Mouse (Mus musculus): ENCODE measurements around the gene Fam53b. TPM values are rescaled to one million over a fixed set of nuclear protein-coding genes. Genes with fewer than 3 reads are reported as not detected.

The Fam53b gene
- polyA plus RNA-seq, 1 experiment from 2014 or later, result 25.5 TPM

- WGBS (ENCODE audit: insufficient replicate concordance), result 76% methylated on average over 11 of the region's 11 CpGs
- Histone ChIP-seq H3K36me3 (replicated peaks) (0 out of 2 replicates have a peak, but pooled peaks cover 2% of the 10 kb centered on the region), H3K4me2 (no peak overlapping the region), H3K9me3 (replicated peaks) (no peaks in the 10 kb centered on the region), H3K4me3 (replicated peaks) (no peak overlapping the region), H3K4me1 (replicated peaks) (peaks cover 82% of the 10 kb centered on the region), H3K27me3 (no peaks in the 10 kb centered on the region), H3K9ac (no peak overlapping the region), H3K27ac (replicated peaks) (no peak overlapping the region)
- no peak for ATAC-seq (ENCODE audit: insufficient read depth)
Observed at GRCm38 (mm10) chr7:132802691-132803090, 11.0 kb downstream of the Fam53b start.

GRCm38 (mm10) chr7:132802066-132802465 is 11.6 kb downstream of the Fam53b start:
- Histone ChIP-seq H3K4me3 (replicated peaks) (no peak overlapping the region), H3K27me3 (no peaks in the 10 kb centered on the region), H3K27ac (replicated peaks) (no peak overlapping the region), H3K4me1 (replicated peaks) (peaks cover 76% of the 10 kb centered on the region), H3K9me3 (replicated peaks) (no peaks in the 10 kb centered on the region), H3K4me2 (no peak overlapping the region), H3K36me3 (replicated peaks) (0 out of 2 replicates have a peak, but pooled peaks cover 2% of the 10 kb centered on the region), H3K9ac (no peak overlapping the region)
- ATAC-seq (ENCODE audit: insufficient read depth), result no peak
- WGBS (ENCODE audit: insufficient replicate concordance), result 65% methylated on average over 2 of the region's 2 CpGs

- 75% methylated on average over 5 of the region's 5 CpGs for WGBS (ENCODE audit: insufficient replicate concordance)
- no peak for ATAC-seq (ENCODE audit: insufficient read depth)
- Histone ChIP-seq H3K36me3 (replicated peaks) (0 out of 2 replicates have a peak, but pooled peaks cover 2% of the 10 kb centered on the region), H3K27me3 (no peaks in the 10 kb centered on the region), H3K9ac (no peak overlapping the region), H3K27ac (replicated peaks) (peak overlapping the region; percentile 2; the same call in 1 of the 2 replicates), H3K9me3 (replicated peaks) (no peaks in the 10 kb centered on the region), H3K4me2 (no peak overlapping the region), H3K4me3 (replicated peaks) (no peak overlapping the region), H3K4me1 (replicated peaks) (peaks cover 70% of the 10 kb centered on the region)
Observed at GRCm38 (mm10) chr7:132801509-132801908, 12.2 kb downstream of the Fam53b start.

DNA sequence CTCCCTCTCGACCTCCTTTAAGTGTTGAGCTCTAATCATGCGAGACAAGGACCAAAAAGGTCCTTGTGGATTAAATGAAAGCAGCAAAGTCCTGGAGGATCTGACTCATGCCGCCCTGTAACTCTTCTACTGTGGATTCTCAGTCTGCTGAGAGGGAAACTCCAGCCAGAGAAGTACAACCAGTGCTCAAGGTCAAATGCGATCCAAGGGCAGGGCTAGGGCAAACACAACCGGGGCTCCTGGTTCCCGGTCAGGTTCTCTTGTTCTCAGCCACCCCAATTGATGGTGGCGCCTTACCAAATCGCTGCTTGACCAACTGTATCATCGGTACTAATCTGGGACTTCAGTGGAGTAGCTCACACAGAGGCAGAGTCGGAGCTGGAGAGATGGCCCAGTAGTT is 12.8 kb downstream of the Fam53b start:
- 0 out of 2 replicates have a peak, but pooled peaks cover 2% of the 10 kb centered on the region for H3K36me3 ChIP-seq (replicated peaks)
- no peaks in the 10 kb centered on the region for H3K9me3 ChIP-seq (replicated peaks)
- 77% methylated on average over 10 of the region's 10 CpGs for WGBS (ENCODE audit: insufficient replicate concordance)
- no peak for ATAC-seq (ENCODE audit: insufficient read depth)
- H3K4me1 ChIP-seq (replicated peaks), result peaks cover 64% of the 10 kb centered on the region
- no peak overlapping the region for H3K4me2 ChIP-seq
- H3K27ac ChIP-seq (replicated peaks), result no peak overlapping the region
- no peak overlapping the region; the same call in 1 of the 2 replicates for H3K9ac ChIP-seq
- H3K27me3 ChIP-seq, result no peaks in the 10 kb centered on the region
- H3K4me3 ChIP-seq (replicated peaks), result no peak overlapping the region

DNA sequence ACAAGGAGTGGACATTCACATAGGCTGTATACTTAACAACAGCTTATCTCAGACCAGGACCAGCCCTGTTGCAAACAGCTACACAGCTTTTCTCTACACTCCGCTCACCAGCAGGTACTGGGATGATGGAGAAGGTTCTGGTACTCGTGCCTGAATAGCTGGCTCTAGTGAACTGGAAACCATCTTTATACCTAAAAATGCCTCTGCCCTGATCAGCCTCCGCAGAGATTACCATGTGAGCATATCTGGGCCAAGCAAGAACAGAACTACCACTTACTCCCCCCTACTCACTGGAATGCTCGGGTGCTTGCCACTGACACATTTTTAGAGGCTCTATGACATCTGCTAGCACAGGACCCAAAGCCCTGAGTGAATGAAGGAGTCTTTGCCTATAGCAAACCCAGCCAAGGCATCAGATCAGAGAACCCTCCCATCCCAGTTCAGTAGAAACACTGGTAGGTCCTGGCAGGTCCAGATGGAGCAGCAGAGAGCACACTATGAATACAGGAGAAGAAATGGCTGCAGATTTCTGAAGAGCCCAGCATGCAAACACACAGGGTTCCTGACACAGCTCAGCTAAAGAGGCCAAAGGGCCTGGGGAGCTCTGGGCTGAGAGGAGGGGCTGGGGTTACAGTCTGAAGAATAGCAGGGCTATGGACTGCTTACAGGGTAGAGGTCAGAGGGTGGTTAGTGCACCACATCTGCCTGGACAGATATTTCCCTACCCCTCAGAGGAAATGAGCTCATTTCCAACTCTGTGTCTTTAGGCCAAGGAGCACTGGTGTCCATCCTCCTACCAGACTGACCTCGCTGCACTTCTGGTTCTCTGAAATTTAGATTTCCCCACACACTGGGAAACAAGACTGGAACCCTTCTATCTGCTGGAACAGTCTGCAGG is 14.3 kb downstream of the Fam53b start:
- 77% methylated on average over 5 of the region's 5 CpGs for WGBS (ENCODE audit: insufficient replicate concordance)
- Histone ChIP-seq H3K9ac (no peak overlapping the region), H3K4me2 (no peak overlapping the region), H3K27ac (replicated peaks) (peak overlapping the region; percentile 33; the same call in 1 of the 2 replicates), H3K4me3 (replicated peaks) (no peak overlapping the region), H3K9me3 (replicated peaks) (no peaks in the 10 kb centered on the region), H3K4me1 (replicated peaks) (peaks cover 50% of the 10 kb centered on the region), H3K27me3 (no peaks in the 10 kb centered on the region), H3K36me3 (replicated peaks) (0 out of 2 replicates have a peak, but pooled peaks cover 2% of the 10 kb centered on the region)
- peak; percentile 29; the same call in 1 of the 2 replicates for ATAC-seq (ENCODE audit: insufficient read depth)

DNA sequence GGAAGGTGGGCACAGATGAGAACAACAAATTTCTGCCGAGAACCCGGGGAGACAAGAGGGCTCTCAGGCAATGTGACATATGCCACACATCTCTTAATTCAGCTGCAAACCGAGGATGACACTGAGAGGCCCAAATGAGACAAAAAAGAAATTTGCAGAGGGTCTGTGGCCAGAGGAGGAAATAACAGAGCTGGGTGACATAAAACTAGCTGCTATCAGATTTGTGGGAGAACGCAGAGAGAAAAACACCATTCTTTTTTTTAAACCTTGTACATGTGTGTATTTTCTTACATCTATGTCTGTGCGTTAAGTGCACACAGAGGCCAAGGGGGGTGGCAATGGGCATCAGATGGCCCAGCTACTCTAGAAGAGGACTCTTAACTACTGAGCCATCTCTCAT is 18.5 kb downstream of the Fam53b start:
- H3K4me2 ChIP-seq, result no peak overlapping the region
- 62% methylated on average over 5 of the region's 5 CpGs for WGBS (ENCODE audit: insufficient replicate concordance)
- H3K4me3 ChIP-seq (replicated peaks), result no peak overlapping the region
- no peaks in the 10 kb centered on the region for H3K36me3 ChIP-seq (replicated peaks)
- H3K4me1 ChIP-seq (replicated peaks), result peaks cover 38% of the 10 kb centered on the region
- no peak for ATAC-seq (ENCODE audit: insufficient read depth)
- H3K27ac ChIP-seq (replicated peaks), result no peak overlapping the region
- H3K27me3 ChIP-seq, result no peaks in the 10 kb centered on the region
- no peak overlapping the region for H3K9ac ChIP-seq
- H3K9me3 ChIP-seq (replicated peaks), result no peaks in the 10 kb centered on the region

DNA sequence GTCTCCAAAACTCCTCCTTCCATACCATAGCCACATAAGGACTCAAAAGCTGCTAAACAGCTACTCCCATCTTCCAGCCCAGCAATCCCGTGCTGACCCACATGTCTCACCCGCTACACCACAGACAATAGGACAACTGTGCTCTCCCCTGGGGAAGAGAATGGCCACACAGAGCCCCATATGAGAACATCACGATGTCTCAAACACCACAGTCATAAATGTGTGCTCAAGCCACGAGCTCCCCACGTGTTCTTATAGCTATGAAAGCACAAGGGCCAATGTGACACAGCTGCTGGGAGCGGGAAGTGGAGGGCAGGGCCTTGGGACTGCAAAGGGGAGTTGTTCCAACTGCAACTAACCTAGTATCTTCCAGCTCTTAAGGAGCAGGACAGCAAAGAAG is 20.2 kb downstream of the Fam53b start:
- Histone ChIP-seq H3K9me3 (replicated peaks) (no peaks in the 10 kb centered on the region), H3K4me3 (replicated peaks) (no peak overlapping the region), H3K27ac (replicated peaks) (no peak overlapping the region), H3K4me2 (no peak overlapping the region), H3K4me1 (replicated peaks) (peaks cover 34% of the 10 kb centered on the region), H3K9ac (no peak overlapping the region), H3K27me3 (no peaks in the 10 kb centered on the region), H3K36me3 (replicated peaks) (no peaks in the 10 kb centered on the region)
- ATAC-seq (ENCODE audit: insufficient read depth), result no peak
- 60% methylated on average over 6 of the region's 6 CpGs for WGBS (ENCODE audit: insufficient replicate concordance)

- H3K36me3 ChIP-seq (replicated peaks), result no peaks in the 10 kb centered on the region
- no peak overlapping the region for H3K9ac ChIP-seq
- 76% methylated on average over 14 of the region's 14 CpGs for WGBS (ENCODE audit: insufficient replicate concordance)
- no peak overlapping the region for H3K4me2 ChIP-seq
- H3K4me1 ChIP-seq (replicated peaks), result peaks cover 54% of the 10 kb centered on the region
- no peak overlapping the region for H3K4me3 ChIP-seq (replicated peaks)
- H3K27ac ChIP-seq (replicated peaks), result no peak overlapping the region; the same call in 1 of the 2 replicates
- 0 out of 2 replicates have a peak, but pooled peaks have one; percentile 7 for ATAC-seq (ENCODE audit: insufficient read depth)
- H3K9me3 ChIP-seq (replicated peaks), result no peaks in the 10 kb centered on the region
- H3K27me3 ChIP-seq, result no peaks in the 10 kb centered on the region
Observed at GRCm38 (mm10) chr7:132790447-132791219, 23.1 kb downstream of the Fam53b start.

GRCm38 (mm10) chr7:132788826-132789225 is 24.9 kb downstream of the Fam53b start:
- 85% methylated on average over 13 of the region's 13 CpGs for WGBS (ENCODE audit: insufficient replicate concordance)
- H3K4me1 ChIP-seq (replicated peaks), result peaks cover 60% of the 10 kb centered on the region
- no peak overlapping the region for H3K27ac ChIP-seq (replicated peaks)

DNA sequence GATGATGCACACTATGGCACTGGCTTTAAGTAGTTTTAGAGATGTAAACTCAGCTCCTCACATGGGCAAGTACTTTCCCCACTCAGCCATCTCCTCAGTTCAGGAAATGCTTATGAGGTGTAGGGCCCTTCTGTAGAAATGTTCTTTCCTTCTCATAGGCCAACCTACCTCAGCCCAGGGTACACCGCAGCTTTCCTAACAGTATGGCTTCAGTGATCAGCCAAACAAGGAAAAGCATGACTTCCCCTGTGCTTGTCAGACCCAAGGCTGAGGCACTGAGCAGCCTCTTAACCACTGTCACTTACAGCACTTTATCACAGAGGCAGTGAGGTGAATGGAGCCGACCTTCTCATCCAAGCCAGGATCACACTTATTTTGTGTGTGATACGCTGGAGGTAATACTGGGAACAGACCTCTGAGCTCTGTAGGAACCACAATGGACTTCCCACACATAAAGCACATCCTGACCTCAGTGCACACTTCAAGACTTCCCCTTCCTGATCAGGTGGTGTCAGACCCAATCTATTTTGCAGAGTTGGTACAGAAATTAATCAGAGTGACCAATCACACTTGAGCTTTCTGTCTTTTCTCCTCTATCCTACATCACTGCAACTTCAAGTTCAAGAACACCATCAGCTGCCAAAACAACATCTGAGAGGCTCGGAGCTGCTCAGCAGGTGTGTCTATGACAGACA is 26.0 kb downstream of the Fam53b start:
- whole genome bisulfite sequencing (ENCODE audit: insufficient replicate concordance), result 54% methylated on average over 4 of the region's 4 CpGs
- Histone ChIP-seq H3K9ac (no peak overlapping the region), H3K27ac (replicated peaks) (peak overlapping the region; percentile 56; the same call in 1 of the 2 replicates), H3K27me3 (no peaks in the 10 kb centered on the region), H3K4me3 (replicated peaks) (no peak overlapping the region), H3K9me3 (replicated peaks) (no peaks in the 10 kb centered on the region), H3K4me2 (no peak overlapping the region), H3K36me3 (replicated peaks) (no peaks in the 10 kb centered on the region), H3K4me1 (replicated peaks) (peaks cover 57% of the 10 kb centered on the region)
- no peak for ATAC-seq (ENCODE audit: insufficient read depth)

More at GRCm38 (mm10) chr7:132788826-132789225, 24.9 kb downstream of the Fam53b start:
- Histone ChIP-seq H3K4me3 (replicated peaks) (no peak overlapping the region), H3K4me2 (no peak overlapping the region), H3K27me3 (no peaks in the 10 kb centered on the region), H3K9me3 (replicated peaks) (no peaks in the 10 kb centered on the region), H3K36me3 (replicated peaks) (no peaks in the 10 kb centered on the region), H3K9ac (no peak overlapping the region)
- ATAC-seq (ENCODE audit: insufficient read depth), result no peak

Data from liver, embryonic 15.5 days (tissue).